Mouse (Mus musculus): Measurements from ENCODE around the gene Cyp4x1.

DNA sequence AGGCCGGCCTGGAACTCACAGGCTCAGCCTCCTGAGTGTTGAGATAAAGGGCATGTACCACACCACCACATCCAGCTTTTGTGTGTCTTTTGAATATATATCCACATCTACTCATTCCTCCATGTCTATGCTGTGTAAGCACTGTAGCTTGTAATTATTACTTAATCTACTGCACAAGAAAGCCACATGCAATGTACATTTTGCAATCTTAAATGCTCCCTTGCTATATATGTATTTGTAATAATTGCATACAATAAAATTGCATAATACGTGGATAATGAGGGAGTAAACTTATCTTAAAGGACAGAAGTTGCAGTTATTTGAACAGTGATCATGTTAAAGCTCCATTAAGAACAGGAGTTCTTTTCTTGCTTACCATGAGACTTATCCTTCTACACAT lies 12.9 kb downstream of the Cyp4x1 start:
- no peak for TF ChIP-seq GATA1 (IDR thresholded peaks at IDR 0.05; ENCODE audit: borderline replicate concordance, low read length)
- TF ChIP-seq FLI1 (IDR thresholded peaks at IDR 0.05; ENCODE audit: low read length), result no peak
